Mouse (Mus musculus) hindbrain, embryonic 12.5 days (tissue): ENCODE measurements at regions not wholly inside any gene's neighbourhood (a gene's known extent, or its start where the extent isn't known, plus 50 kb on each side); places are given as distances from the start of the nearest gene placed in this dataset.

ENCODE experiments used
- ATAC-seq: fragments of 200-750 bp; cut with Nextera tagmentation; 2 replicates; pipeline ENCODE4 v1.8.0; 2017; ENCODE audit warnings: moderate TSS enrichment; ENCODE audit not compliant: low FRiP score
- H3K27ac ChIP-seq: fragments of 300-500 bp; sonication (generic); 2 replicates; pipeline ENCODE4 v1.5.1; 2016; ENCODE audit warnings: mild to moderate bottlenecking
- H3K27me3 ChIP-seq: fragments of 300-500 bp; sonication (generic); 2 replicates; pipeline ENCODE4 v1.6.1; 2016; ENCODE audit warnings: mild to moderate bottlenecking
- H3K36me3 ChIP-seq: fragments of 300-500 bp; sonication (generic); 2 replicates; pipeline ENCODE4 v1.6.1; 2016; ENCODE audit warnings: mild to moderate bottlenecking
- H3K4me1 ChIP-seq: fragments of 300-500 bp; sonication (generic); 2 replicates; pipeline ENCODE4 v1.6.1; 2016
- H3K4me2 ChIP-seq: fragments of 300-500 bp; sonication (generic); replicated peaks from 2 replicates; pipeline ENCODE4 v1.6.1; 2016; ENCODE audit warnings: mild to moderate bottlenecking
- H3K4me3 ChIP-seq: fragments of 300-500 bp; sonication (generic); 2 replicates; pipeline ENCODE4 v1.5.1; 2016; ENCODE audit warnings: mild to moderate bottlenecking
- H3K9ac ChIP-seq: fragments of 300-500 bp; sonication (generic); 2 replicates; pipeline ENCODE4 v1.6.1; 2016; ENCODE audit warnings: mild to moderate bottlenecking, moderate library complexity
- H3K9me3 ChIP-seq: fragments of 300-500 bp; sonication (generic); replicated peaks from 2 replicates; pipeline ENCODE4 v1.6.1; 2016; ENCODE audit warnings: mild to moderate bottlenecking
- WGBS: fragments of 180-500 bp; shearing (Covaris S2); methylation state at CpG from one replicate; pipeline ENCODE4 v1.1.7; 2016; 5-methylcytosine and 5-hydroxymethylcytosine counted together

DNA sequence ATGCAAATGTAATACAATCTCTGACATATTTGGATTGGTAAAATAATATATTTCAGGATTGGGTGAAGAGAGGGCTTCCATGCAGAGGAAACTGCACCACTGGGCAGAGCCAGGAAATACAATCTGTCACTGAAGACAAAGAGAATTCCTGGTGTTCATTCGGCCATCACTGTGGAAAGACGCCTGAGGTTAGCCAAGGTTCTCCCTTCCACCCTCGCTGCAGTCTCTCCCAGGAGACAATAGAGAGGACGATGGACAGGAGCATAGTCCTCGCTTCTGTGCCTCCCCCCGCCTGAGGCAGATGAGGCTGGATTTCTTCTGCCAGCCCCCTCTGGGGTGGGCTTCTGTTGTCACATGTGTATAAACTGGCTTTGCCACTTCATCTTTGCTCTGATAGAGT is 660.6 kb downstream of the Tmem114 start:
- Histone ChIP-seq H3K9ac (no peak overlapping the region), H3K4me1 (peaks cover 8% of the 10 kb centered on the region), H3K27ac (no peak overlapping the region), H3K9me3 (no peaks in the 10 kb centered on the region), H3K36me3 (no peaks in the 10 kb centered on the region), H3K27me3 (no peaks in the 10 kb centered on the region), H3K4me2 (no peak overlapping the region), H3K4me3 (no peak overlapping the region)
- 19% methylated on average over 6 of the region's 6 CpGs for WGBS
- peak; percentile 40; the same call in 1 of the 2 replicates for ATAC-seq

DNA sequence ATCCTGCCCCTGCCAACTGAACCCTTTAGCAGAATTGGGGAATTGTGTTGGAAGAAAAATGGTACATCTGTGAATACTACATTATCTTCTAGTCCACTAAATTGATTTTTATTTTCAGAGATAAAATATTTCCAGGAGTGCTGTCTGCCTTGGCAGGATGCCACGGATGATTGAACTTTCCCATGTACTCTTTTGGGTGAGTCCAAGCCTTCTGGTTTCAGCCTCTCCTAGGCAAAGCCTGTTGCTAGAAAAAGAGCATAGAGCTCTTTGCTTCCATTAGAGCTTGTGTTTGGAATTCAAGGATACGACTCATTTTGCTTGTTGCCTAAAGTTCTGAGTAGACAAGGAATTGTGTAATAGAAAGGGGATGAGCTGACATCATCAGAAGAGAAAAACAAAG is 696.8 kb downstream of the Tmem114 start:
- WGBS, result 83% methylated on average over 2 of the region's 2 CpGs

GRCm38 (mm10) chr16:7725225-7725624 is 699.7 kb downstream of the Tmem114 start:
- H3K4me1 ChIP-seq, result no peaks in the 10 kb centered on the region
- H3K4me2 ChIP-seq, result no peak overlapping the region
- no peak overlapping the region for H3K27ac ChIP-seq
- ATAC-seq, result no peak
- H3K4me3 ChIP-seq, result no peak overlapping the region
- H3K9ac ChIP-seq, result no peak overlapping the region
- H3K9me3 ChIP-seq, result no peaks in the 10 kb centered on the region
- WGBS, result 81% methylated on average over 1 of the region's 1 CpGs
- no peaks in the 10 kb centered on the region for H3K36me3 ChIP-seq
- no peaks in the 10 kb centered on the region for H3K27me3 ChIP-seq

More for the DNA sequence above, 696.8 kb downstream of the Tmem114 start:
- Histone ChIP-seq H3K27me3 (no peaks in the 10 kb centered on the region), H3K4me2 (no peak overlapping the region), H3K27ac (no peak overlapping the region), H3K9ac (no peak overlapping the region), H3K9me3 (no peaks in the 10 kb centered on the region), H3K36me3 (no peaks in the 10 kb centered on the region), H3K4me1 (no peaks in the 10 kb centered on the region), H3K4me3 (no peak overlapping the region)
- ATAC-seq, result no peak

DNA sequence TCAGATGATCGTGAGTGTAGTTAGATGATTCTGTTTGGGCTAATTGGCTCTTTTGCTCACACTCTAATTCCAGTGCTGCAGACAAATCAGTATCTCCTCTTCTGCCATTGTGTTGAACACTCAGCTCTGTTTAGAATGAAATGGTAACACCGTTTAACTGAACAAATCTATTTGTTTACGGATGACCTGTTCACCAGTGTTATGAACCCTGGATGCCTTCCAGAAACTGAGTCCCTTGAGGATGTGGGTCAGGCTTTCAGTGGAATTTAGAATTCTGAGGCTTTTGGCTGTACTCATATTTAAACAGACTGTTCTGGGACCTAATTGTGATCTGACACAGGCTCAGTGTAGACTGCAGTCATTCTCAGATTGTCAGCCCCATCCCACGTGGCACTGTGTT is 723.5 kb downstream of the Tmem114 start:
- WGBS, result 53% methylated on average over 4 of the region's 4 CpGs
- H3K4me1 ChIP-seq, result no peaks in the 10 kb centered on the region
- H3K4me3 ChIP-seq, result no peak overlapping the region
- H3K9me3 ChIP-seq, result no peaks in the 10 kb centered on the region
- no peaks in the 10 kb centered on the region for H3K36me3 ChIP-seq
- no peak overlapping the region for H3K4me2 ChIP-seq
- no peak for ATAC-seq
- H3K27ac ChIP-seq, result no peak overlapping the region
- H3K9ac ChIP-seq, result no peak overlapping the region
- H3K27me3 ChIP-seq, result no peaks in the 10 kb centered on the region

DNA sequence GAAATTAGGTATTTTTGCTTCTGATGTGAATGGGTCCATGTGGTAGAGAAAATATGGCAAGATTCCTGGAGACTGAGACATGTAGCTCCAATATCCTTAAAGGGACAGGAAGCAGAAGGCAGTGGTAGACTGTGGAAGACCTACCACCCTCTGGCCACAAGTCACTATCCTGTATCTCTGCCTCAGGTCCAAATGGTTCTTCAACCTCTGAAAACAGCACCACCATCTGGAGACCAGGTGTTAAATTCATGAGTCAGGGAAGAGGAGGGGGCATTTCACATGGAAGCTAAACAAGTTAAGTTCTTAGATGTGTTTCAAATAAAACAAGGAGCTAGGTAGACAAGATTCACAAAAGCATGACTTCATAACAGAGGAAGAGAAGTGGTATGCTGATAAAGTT is 739.5 kb downstream of the Tmem114 start:
- no peak overlapping the region for H3K9ac ChIP-seq
- no peaks in the 10 kb centered on the region for H3K9me3 ChIP-seq
- no peak overlapping the region for H3K4me2 ChIP-seq
- H3K36me3 ChIP-seq, result no peaks in the 10 kb centered on the region
- no peak for ATAC-seq
- no peak overlapping the region for H3K27ac ChIP-seq
- no peaks in the 10 kb centered on the region for H3K4me1 ChIP-seq
- H3K4me3 ChIP-seq, result no peak overlapping the region
- H3K27me3 ChIP-seq, result no peaks in the 10 kb centered on the region

- Histone ChIP-seq H3K4me1 (no peaks in the 10 kb centered on the region), H3K27me3 (no peaks in the 10 kb centered on the region), H3K9me3 (0 out of 2 replicates have a peak, but pooled peaks cover 6% of the 10 kb centered on the region), H3K36me3 (no peaks in the 10 kb centered on the region), H3K4me2 (no peak overlapping the region), H3K4me3 (no peak overlapping the region), H3K27ac (no peak overlapping the region), H3K9ac (no peak overlapping the region)
- ATAC-seq, result no peak
- 21% methylated on average over 2 of the region's 2 CpGs for WGBS
Measured at GRCm38 (mm10) chr16:7666096-7666495, 758.8 kb downstream of the Tmem114 start.

- H3K27ac ChIP-seq, result no peak overlapping the region
- 61% methylated on average over 9 of the region's 9 CpGs for WGBS
Measured at GRCm38 (mm10) chr16:7658133-7658532, 766.8 kb downstream of the Tmem114 start.

GRCm38 (mm10) chr16:7654451-7654850 is 770.5 kb downstream of the Tmem114 start:
- no peak for ATAC-seq
- no peak overlapping the region for H3K9ac ChIP-seq
- 91% methylated on average over 6 of the region's 6 CpGs for WGBS
- no peak overlapping the region for H3K4me2 ChIP-seq
- H3K9me3 ChIP-seq, result no peaks in the 10 kb centered on the region
- H3K4me3 ChIP-seq, result no peak overlapping the region
- H3K4me1 ChIP-seq, result peaks cover 3% of the 10 kb centered on the region; the same call in 1 of the 2 replicates
- H3K27me3 ChIP-seq, result no peaks in the 10 kb centered on the region
- H3K27ac ChIP-seq, result no peak overlapping the region
- H3K36me3 ChIP-seq, result no peaks in the 10 kb centered on the region

More at GRCm38 (mm10) chr16:7658133-7658532, 766.8 kb downstream of the Tmem114 start:
- H3K9ac ChIP-seq, result no peak overlapping the region
- no peak for ATAC-seq
- H3K27me3 ChIP-seq, result no peaks in the 10 kb centered on the region
- no peak overlapping the region for H3K4me2 ChIP-seq
- H3K9me3 ChIP-seq, result no peaks in the 10 kb centered on the region
- no peaks in the 10 kb centered on the region for H3K36me3 ChIP-seq
- no peak overlapping the region for H3K4me3 ChIP-seq
- H3K4me1 ChIP-seq, result peaks cover 3% of the 10 kb centered on the region; the same call in 1 of the 2 replicates

DNA sequence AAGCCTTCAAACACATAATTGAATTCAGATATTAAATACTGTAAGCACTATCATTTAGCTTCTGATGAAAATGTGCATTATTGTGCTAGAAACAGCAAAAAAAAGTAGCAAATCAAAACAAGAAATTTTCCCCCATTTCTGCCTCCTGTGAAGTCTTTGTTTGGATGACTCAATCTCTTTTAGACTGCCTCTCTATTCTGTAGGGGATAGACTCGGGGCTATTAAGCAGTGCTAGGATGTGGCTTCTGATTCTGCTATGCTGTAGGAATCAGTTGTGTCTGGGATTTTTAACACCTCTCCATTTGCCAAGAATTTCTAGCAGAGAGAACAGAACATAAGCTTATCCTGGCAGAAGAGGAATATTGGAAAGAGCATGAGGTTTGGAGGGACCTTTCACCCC is 775.2 kb downstream of the Tmem114 start:
- H3K36me3 ChIP-seq, result no peaks in the 10 kb centered on the region
- no peaks in the 10 kb centered on the region for H3K27me3 ChIP-seq
- no peak overlapping the region for H3K4me2 ChIP-seq
- H3K4me1 ChIP-seq, result no peaks in the 10 kb centered on the region
- H3K9me3 ChIP-seq, result no peaks in the 10 kb centered on the region
- no peak for ATAC-seq
- WGBS, result 31% methylated on average over 1 of the region's 1 CpGs
- H3K9ac ChIP-seq, result no peak overlapping the region
- H3K27ac ChIP-seq, result no peak overlapping the region
- H3K4me3 ChIP-seq, result no peak overlapping the region

GRCm38 (mm10) chr16:7647275-7647926 is 777.5 kb downstream of the Tmem114 start:
- H3K9me3 ChIP-seq, result no peaks in the 10 kb centered on the region
- no peak overlapping the region for H3K4me3 ChIP-seq
- no peaks in the 10 kb centered on the region for H3K4me1 ChIP-seq
- H3K36me3 ChIP-seq, result no peaks in the 10 kb centered on the region
- peak; percentile 60; the same call in 1 of the 2 replicates for ATAC-seq
- no peak overlapping the region for H3K9ac ChIP-seq
- no peak overlapping the region for H3K4me2 ChIP-seq
- no peaks in the 10 kb centered on the region for H3K27me3 ChIP-seq
- H3K27ac ChIP-seq, result no peak overlapping the region

DNA sequence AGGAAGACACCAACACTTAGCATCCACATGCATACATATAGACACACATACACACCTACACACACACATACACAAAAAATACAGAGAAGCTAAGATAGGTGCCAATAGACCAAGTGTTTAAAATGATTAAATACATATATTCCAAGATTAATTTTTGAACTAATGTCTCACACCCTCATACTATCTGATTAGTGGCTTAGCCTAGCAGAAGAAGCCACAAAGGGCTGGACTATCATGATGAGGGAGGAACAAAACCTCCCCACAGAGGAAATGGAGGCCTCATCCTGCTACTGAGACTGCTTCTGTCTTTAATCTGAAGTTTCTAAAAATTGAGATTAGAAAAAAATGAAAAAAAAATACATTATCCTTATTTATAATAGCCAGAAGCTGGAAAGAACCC is 780.6 kb downstream of the Tmem114 start:
- no peak overlapping the region for H3K4me2 ChIP-seq
- no peak overlapping the region for H3K27ac ChIP-seq
- H3K4me3 ChIP-seq, result no peak overlapping the region
- no peaks in the 10 kb centered on the region for H3K36me3 ChIP-seq
- peaks cover 3% of the 10 kb centered on the region for H3K4me1 ChIP-seq
- H3K9me3 ChIP-seq, result no peaks in the 10 kb centered on the region
- H3K27me3 ChIP-seq, result no peaks in the 10 kb centered on the region
- no peak overlapping the region for H3K9ac ChIP-seq
- ATAC-seq, result no peak

DNA sequence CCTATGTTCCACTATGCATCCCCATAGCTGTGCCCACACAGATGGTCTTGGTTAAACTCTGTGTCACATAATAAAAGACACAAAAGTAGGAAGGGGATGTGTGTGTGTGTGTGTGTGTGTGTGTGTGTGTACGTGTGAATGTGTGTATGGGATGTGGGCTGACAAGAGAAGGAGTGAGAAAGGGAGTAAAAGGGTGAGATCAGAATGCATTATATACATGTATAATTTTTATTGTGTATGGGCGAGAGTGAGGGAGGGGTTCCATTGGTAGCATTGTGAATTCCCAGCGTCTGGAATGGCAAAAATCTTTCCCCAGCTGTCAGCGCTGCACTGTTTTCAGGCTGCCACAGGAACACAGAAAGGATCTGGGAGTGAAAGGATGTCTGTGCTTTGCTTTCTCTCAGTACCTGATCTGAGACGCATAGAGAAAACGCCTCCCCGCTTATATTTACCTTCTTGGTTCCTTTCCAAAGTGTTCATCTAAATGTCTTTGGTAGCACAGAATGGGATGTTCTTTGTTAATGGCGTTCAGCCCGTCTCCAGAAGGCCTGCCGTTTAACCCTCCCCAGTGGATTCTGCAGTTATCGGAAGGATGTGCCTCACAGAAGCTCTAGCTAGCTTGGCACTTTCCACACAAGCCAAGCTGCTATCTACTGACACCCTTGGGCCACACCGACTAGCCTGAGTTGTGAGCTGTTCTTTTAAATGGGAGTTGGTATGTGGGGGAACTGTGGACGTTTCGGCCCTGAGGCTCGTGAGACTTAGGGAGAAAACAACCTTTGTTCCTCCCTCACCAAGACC is 785.8 kb downstream of the Tmem114 start:
- no peak overlapping the region for H3K4me2 ChIP-seq
- no peak overlapping the region for H3K9ac ChIP-seq
- no peaks in the 10 kb centered on the region for H3K36me3 ChIP-seq
- peak overlapping the region; percentile 44; the same call in 1 of the 2 replicates for H3K27ac ChIP-seq
- no peak overlapping the region for H3K4me3 ChIP-seq
- H3K4me1 ChIP-seq, result peaks cover 32% of the 10 kb centered on the region
- H3K9me3 ChIP-seq, result no peaks in the 10 kb centered on the region
- ATAC-seq, result peak; percentile 41; the same call in 1 of the 2 replicates
- 48% methylated on average over 15 of the region's 15 CpGs for WGBS
- no peaks in the 10 kb centered on the region for H3K27me3 ChIP-seq

DNA sequence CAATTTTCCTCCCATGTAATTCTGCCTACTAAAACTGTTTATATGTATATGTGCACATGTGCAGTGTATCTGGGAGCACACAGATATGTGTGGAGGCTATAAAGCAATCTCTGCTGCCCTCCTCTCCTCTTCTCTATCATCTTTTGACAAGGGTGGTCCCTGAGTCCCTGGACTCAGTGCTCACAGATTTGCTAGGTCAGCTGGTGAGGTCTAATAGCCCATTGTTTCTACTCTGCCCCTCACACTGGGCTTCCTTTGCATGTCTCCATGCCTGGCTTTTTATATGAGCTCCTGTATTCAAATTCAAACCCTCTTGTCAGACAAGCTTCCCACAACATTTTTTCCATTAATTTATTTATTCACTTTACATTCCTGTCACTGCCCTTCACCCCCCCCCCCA is 786.9 kb downstream of the Tmem114 start:
- H3K9ac ChIP-seq, result no peak overlapping the region
- H3K4me3 ChIP-seq, result no peak overlapping the region
- no peaks in the 10 kb centered on the region for H3K36me3 ChIP-seq
- no peaks in the 10 kb centered on the region for H3K27me3 ChIP-seq
- peak overlapping the region; percentile 44; the same call in 1 of the 2 replicates for H3K27ac ChIP-seq
- H3K4me2 ChIP-seq, result no peak overlapping the region
- peaks cover 33% of the 10 kb centered on the region for H3K4me1 ChIP-seq
- no peaks in the 10 kb centered on the region for H3K9me3 ChIP-seq
- ATAC-seq, result no peak; the same call in 1 of the 2 replicates
